Mouse (Mus musculus) bone marrow macrophage, adult 2 months (primary cell): ENCODE results near the gene Esrrg.

Experiments
- CTCF ChIP-seq: IDR thresholded peaks from 2 replicates; pipeline ENCODE4 v1.5.1; 2012; ENCODE audit warnings: low read depth, mild to moderate bottlenecking, low read length, moderate library complexity
- POLR2A ChIP-seq: IDR thresholded peaks from 2 replicates; pipeline ENCODE4 v1.6.1; 2012; ENCODE audit warnings: mild to moderate bottlenecking, low read depth, low read length, borderline replicate concordance

DNA sequence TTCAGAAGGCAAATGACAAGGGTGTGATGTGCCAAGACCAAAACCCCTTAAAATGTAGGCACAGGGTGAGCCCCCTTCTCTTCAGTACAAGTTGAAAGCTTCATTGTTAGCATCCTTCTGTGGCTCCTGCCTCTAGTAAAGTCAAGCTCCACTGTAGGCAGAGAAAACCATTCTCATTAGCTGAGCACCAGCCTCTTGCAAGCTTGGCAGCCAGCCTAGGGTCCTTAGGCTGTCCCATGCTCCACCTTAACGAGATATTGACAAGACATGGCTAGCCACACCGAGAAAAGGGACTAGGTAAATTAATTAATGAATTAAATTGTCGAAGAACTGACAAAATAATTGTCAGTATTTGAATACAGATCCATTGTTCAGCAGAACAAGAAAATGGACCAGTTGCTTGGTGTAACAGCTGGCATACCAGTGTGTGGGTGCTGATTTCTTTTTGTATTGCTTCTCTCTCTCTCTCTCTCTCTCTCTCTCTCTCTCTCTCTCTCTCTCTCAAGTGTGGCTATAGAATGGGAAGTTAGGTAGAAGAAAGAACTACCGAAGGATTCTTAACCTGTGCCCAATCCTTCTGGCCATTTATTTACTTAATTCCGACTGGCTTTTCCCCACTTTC is 311.7 kb downstream of the Esrrg start:
- TF ChIP-seq POLR2A (no peak), CTCF (no peak)
